In genomic region chr11:100656458-100656857, GRCm38 (mm10) we compare ENCODE assay signal across 12 mouse cellular contexts. TPM values are rescaled to one million over a fixed set of nuclear protein-coding genes. Genes with fewer than 3 reads are reported as not detected.
DNase-seq lines count a peak whose midpoint lies in the region; ATAC-seq and TF ChIP-seq lines count a peak whose summit lies in the region.
"Had no signal": no experiment of that assay in that cellular context is flagged by ENCODE, and none has a peak within 500 bp of the region (broad histone marks: within the 10 kb centered on the region; RNA-seq: fewer than 3 reads in every experiment).

No protein-coding gene starts in this region.

- H3K4me3 ChIP-seq in heart, embryonic 11.5 days (ENCODE audit: low read depth, low read length), result no peak overlapping the region
- no peak overlapping the region for H3K4me3 ChIP-seq in lung, embryonic 14.5 days (ENCODE audit: low read depth, low read length)
- H3K4me3 ChIP-seq in neural tube, embryonic 11.5 days (ENCODE audit: low read depth, low read length), result no peak overlapping the region

- H3K9me3 ChIP-seq in heart, embryonic 11.5 days (replicated peaks; ENCODE audit: control insufficient read depth, low read length), result no peaks in the 10 kb centered on the region
- H3K9me3 ChIP-seq in lung, embryonic 14.5 days (ENCODE audit: low read depth, low read length), result no peaks in the 10 kb centered on the region
- H3K9me3 ChIP-seq in neural tube, embryonic 11.5 days (ENCODE audit: control insufficient read depth, low read length), result no peaks in the 10 kb centered on the region

- no peak for DNase-seq in heart, postnatal 36 days
- peak; percentile 60 for DNase-seq in lung, embryonic 14.5 days
- DNase-seq in lung, postnatal 14 days, result no peak
- DNase-seq in embryo, embryonic 11 days, result peak; percentile 36
- peak; percentile 19 for DNase-seq in neural tube, embryonic 11.5 days (ENCODE audit: low spot score)
- no peak for DNase-seq in gastrocnemius, adult 8-10 months (ENCODE audit: low spot score in 2 of 2)
- DNase-seq in right cerebral cortex, postnatal 4 days, result no peak
- DNase-seq: adrenal gland, postnatal 14 days; kidney, adult 2 months; lung, adult 18-20 months; thymus, adult 18-20 months had no signal

- TF ChIP-seq CTCF in lung, embryonic 14.5 days (IDR thresholded peaks at IDR 0.05; ENCODE audit: low read depth), result no peak

- peak overlapping the region; percentile 34; the same call in 1 of the 2 replicates for H3K4me2 ChIP-seq in heart, embryonic 11.5 days
- 0 out of 2 replicates have a peak overlapping the region, but pooled peaks have one; percentile 21 for H3K4me2 ChIP-seq in lung, embryonic 14.5 days
- no peak overlapping the region for H3K4me2 ChIP-seq in neural tube, embryonic 11.5 days (ENCODE audit: low read depth)

- no peak overlapping the region for H3K9ac ChIP-seq in heart, embryonic 11.5 days (ENCODE audit: low read depth, low read length)
- no peak overlapping the region for H3K9ac ChIP-seq in lung, embryonic 14.5 days
- no peak overlapping the region for H3K9ac ChIP-seq in neural tube, embryonic 11.5 days (ENCODE audit: low read length)

- ATAC-seq in heart, embryonic 11.5 days (replicated peaks; ENCODE audit: insufficient number of reproducible peaks, low FRiP score, low TSS enrichment), result no peak
- no peak for ATAC-seq in lung, embryonic 14.5 days (ENCODE audit: insufficient read depth)
- no peak for ATAC-seq in neural tube, embryonic 11.5 days (ENCODE audit: insufficient read depth, low FRiP score, low TSS enrichment)

- H3K36me3 ChIP-seq in heart, embryonic 11.5 days (ENCODE audit: control insufficient read depth, insufficient read depth, low read length), result no peaks in the 10 kb centered on the region
- no peaks in the 10 kb centered on the region for H3K36me3 ChIP-seq in lung, embryonic 14.5 days (ENCODE audit: insufficient read depth)
- H3K36me3 ChIP-seq in neural tube, embryonic 11.5 days (ENCODE audit: control insufficient read depth, insufficient read depth, low read length), result no peaks in the 10 kb centered on the region

- H3K27ac ChIP-seq in heart, embryonic 11.5 days (ENCODE audit: low read depth, low read length), result no peak overlapping the region
- no peak overlapping the region for H3K27ac ChIP-seq in lung, embryonic 14.5 days (ENCODE audit: low read depth)
- no peak overlapping the region for H3K27ac ChIP-seq in neural tube, embryonic 11.5 days (ENCODE audit: low read depth, low read length)

- H3K4me1 ChIP-seq in heart, embryonic 11.5 days (ENCODE audit: control insufficient read depth, insufficient read depth, low read length), result peaks cover 10% of the 10 kb centered on the region
- H3K4me1 ChIP-seq in lung, embryonic 14.5 days (ENCODE audit: insufficient read depth), result peaks cover 3% of the 10 kb centered on the region; the same call in 1 of the 2 replicates
- H3K4me1 ChIP-seq in neural tube, embryonic 11.5 days (ENCODE audit: control insufficient read depth, insufficient read depth, low read length), result no peaks in the 10 kb centered on the region

- intact Hi-C loops in heart, postnatal 36 days (cut with DNase I), result no loop called here

- WGBS in heart, embryonic 11.5 days (ENCODE audit: insufficient replicate concordance), result 7% methylated on average over 6 of the region's 6 CpGs
- 3% methylated on average over 6 of the region's 6 CpGs for WGBS in lung, embryonic 14.5 days
- WGBS in neural tube, embryonic 11.5 days, result 16% methylated on average over 6 of the region's 6 CpGs

- peaks cover 2% of the 10 kb centered on the region for H3K27me3 ChIP-seq in heart, embryonic 11.5 days (ENCODE audit: control insufficient read depth, insufficient read depth, low read length)
- H3K27me3 ChIP-seq in lung, embryonic 14.5 days (ENCODE audit: insufficient read depth, low read length), result 0 out of 2 replicates have a peak, but pooled peaks cover 5% of the 10 kb centered on the region
- no peaks in the 10 kb centered on the region for H3K27me3 ChIP-seq in neural tube, embryonic 11.5 days (ENCODE audit: control insufficient read depth, insufficient read depth, low read length)

RNA-seq across cellular contexts. Expression of gene Zfp385c, which starts 35.8 kb away (rescaled TPM):
- 0.14 and 0.25 TPM in 2 replicates for polyA plus RNA-seq in heart, embryonic 11.5 days (2014; fragmentation: Nextera tagmentation; extraction: Ambion mirVana)
- total RNA-seq in heart, postnatal 36 days (2021), result under 1 TPM in 1 of 2 experiments, not detected in 1; 0.28 TPM
- not detected in 2 replicates for polyA plus RNA-seq in lung, embryonic 14.5 days (2014; fragmentation: Nextera tagmentation; extraction: Ambion mirVana)
- polyA plus RNA-seq in neural tube, embryonic 11.5 days (2014; fragmentation: Nextera tagmentation; extraction: Ambion mirVana), result 0.32 TPM in 1 of 2 replicates, not detected in the other
- under 1 TPM in 2 of 4 experiments, not detected in 2; 0.11 to 0.58 TPM for total RNA-seq in gastrocnemius, adult 8-10 months (2022)
- total RNA-seq: adrenal gland, postnatal 14 days had no signal

RNA-seq across cellular contexts. Expression of gene Dnajc7, which starts 36.5 kb away (rescaled TPM):
- 69.4 and 85.1 TPM in 2 replicates for polyA plus RNA-seq in heart, embryonic 11.5 days (2014; fragmentation: Nextera tagmentation; extraction: Ambion mirVana)
- 100 to 1,000 TPM; 123 to 133 TPM for total RNA-seq in heart, postnatal 36 days (2021)
- polyA plus RNA-seq in lung, embryonic 14.5 days (2014; fragmentation: Nextera tagmentation; extraction: Ambion mirVana), result 71.6 and 79.4 TPM in 2 replicates
- 77.0 and 81.1 TPM in 2 replicates for polyA plus RNA-seq in neural tube, embryonic 11.5 days (2014; fragmentation: Nextera tagmentation; extraction: Ambion mirVana)
- 100 to 1,000 TPM in 2 of 4 experiments, 10 to 100 TPM in 2; 79.4 to 106 (median 95.5) TPM for total RNA-seq in gastrocnemius, adult 8-10 months (2022)

RNA-seq across cellular contexts. Expression of gene Nkiras2, which starts 37.4 kb away (rescaled TPM):
- 65.4 and 66.9 TPM in 2 replicates for polyA plus RNA-seq in heart, embryonic 11.5 days (2014; fragmentation: Nextera tagmentation; extraction: Ambion mirVana)
- 10 to 100 TPM; 57.2 to 59.2 TPM for total RNA-seq in heart, postnatal 36 days (2021)
- 60.3 and 65.4 TPM in 2 replicates for polyA plus RNA-seq in lung, embryonic 14.5 days (2014; fragmentation: Nextera tagmentation; extraction: Ambion mirVana)
- polyA plus RNA-seq in neural tube, embryonic 11.5 days (2014; fragmentation: Nextera tagmentation; extraction: Ambion mirVana), result 112 and 115 TPM in 2 replicates
- 10 to 100 TPM; 18.1 to 18.9 (median 18.6) TPM for total RNA-seq in gastrocnemius, adult 8-10 months (2022)

RNA-seq across cellular contexts. Expression of gene Dhx58, which starts 47.6 kb away (rescaled TPM):
- 0.65 and 1.3 TPM in 2 replicates for polyA plus RNA-seq in heart, embryonic 11.5 days (2014; fragmentation: Nextera tagmentation; extraction: Ambion mirVana)
- total RNA-seq in heart, postnatal 36 days (2021), result 1 to 10 TPM in 1 of 2 experiments, under 1 TPM in 1; 0.75 to 2.8 TPM
- polyA plus RNA-seq in lung, embryonic 14.5 days (2014; fragmentation: Nextera tagmentation; extraction: Ambion mirVana), result 3.1 and 3.3 TPM in 2 replicates
- 1.4 and 1.9 TPM in 2 replicates for polyA plus RNA-seq in neural tube, embryonic 11.5 days (2014; fragmentation: Nextera tagmentation; extraction: Ambion mirVana)
- under 1 TPM; 0.27 to 0.70 (median 0.28) TPM for total RNA-seq in gastrocnemius, adult 8-10 months (2022)

RNA-seq across cellular contexts. Expression of gene Kat2a, which starts 55.8 kb away (rescaled TPM):
- 36.7 and 37.9 TPM in 2 replicates for polyA plus RNA-seq in heart, embryonic 11.5 days (2014; fragmentation: Nextera tagmentation; extraction: Ambion mirVana)
- 10 to 100 TPM; 12.4 to 13.0 TPM for total RNA-seq in heart, postnatal 36 days (2021)
- polyA plus RNA-seq in lung, embryonic 14.5 days (2014; fragmentation: Nextera tagmentation; extraction: Ambion mirVana), result 68.9 and 73.6 TPM in 2 replicates
- polyA plus RNA-seq in neural tube, embryonic 11.5 days (2014; fragmentation: Nextera tagmentation; extraction: Ambion mirVana), result 61.3 and 66.4 TPM in 2 replicates
- total RNA-seq in gastrocnemius, adult 8-10 months (2022), result 10 to 100 TPM in 2 of 4 experiments, 1 to 10 TPM in 2; 9.0 to 11.1 (median 10.1) TPM

Comparison
In these comparisons a context has a peak if more than half of its experiments do, and no peak if none do; other contexts are left out.
1. DNase-seq: peak in lung, embryonic 14.5 days (single experiment), embryo, embryonic 11 days (single experiment) and neural tube, embryonic 11.5 days (single experiment); none in heart, postnatal 36 days (0 of 2), lung, postnatal 14 days (single experiment), gastrocnemius, adult 8-10 months (0 of 2) and right cerebral cortex, postnatal 4 days (single experiment).